Mouse (Mus musculus) lung, embryonic 14.5 days (tissue): Measurements from ENCODE around the gene Rtl8a. TPM values are rescaled to one million over a fixed set of nuclear protein-coding genes. Genes with fewer than 3 reads are reported as not detected.
"Not testable (repeated sequence)": the region's sequence is repeated elsewhere in the genome, so short reads cannot be mapped to it uniquely, and the experiment has no call there.

ENCODE experiments used
- ATAC-seq: fragments of 200-750 bp; cut with Nextera tagmentation; 2 replicates; pipeline ENCODE4 v1.8.0; 2017; ENCODE audit warnings: mild to moderate bottlenecking, moderate TSS enrichment, moderate library complexity; ENCODE audit not compliant: insufficient read depth
- DNase-seq: peaks from one replicate; pipeline ENCODE4 v3.0.0-alpha.2; 2015
- H3K27ac ChIP-seq: fragments of 300-500 bp; sonication (generic); 2 replicates; pipeline ENCODE4 v1.5.1; 2014; ENCODE audit warnings: low read depth, mild to moderate bottlenecking, moderate library complexity
- H3K27me3 ChIP-seq: fragments of 300-500 bp; sonication (generic); 2 replicates; pipeline ENCODE4 v1.6.1; 2014; ENCODE audit warnings: low read length, control low read depth; ENCODE audit not compliant: insufficient read depth
- H3K36me3 ChIP-seq: fragments of 300-500 bp; sonication (generic); 2 replicates; pipeline ENCODE4 v1.6.1; 2014; ENCODE audit warnings: control low read depth; ENCODE audit not compliant: insufficient read depth
- H3K4me1 ChIP-seq: fragments of 300-500 bp; sonication (generic); 2 replicates; pipeline ENCODE4 v1.6.1; 2014; ENCODE audit warnings: antibody characterized with exemption, control low read depth; ENCODE audit not compliant: insufficient read depth
- H3K4me2 ChIP-seq: fragments of 300-500 bp; sonication (generic); 2 replicates; pipeline ENCODE4 v1.6.1; 2014; ENCODE audit warnings: mild to moderate bottlenecking
- H3K4me3 ChIP-seq: fragments of 300-500 bp; sonication (generic); 2 replicates; pipeline ENCODE4 v1.5.1; 2014; ENCODE audit warnings: low read depth, low read length
- H3K9ac ChIP-seq: fragments of 300-500 bp; sonication (generic); 2 replicates; pipeline ENCODE4 v1.6.1; 2014
- H3K9me3 ChIP-seq: fragments of 300-500 bp; sonication (generic); 2 replicates; pipeline ENCODE4 v1.6.1; 2016; ENCODE audit warnings: low read depth, low read length, control low read depth
- CTCF ChIP-seq: IDR thresholded peaks from 2 replicates; pipeline ENCODE4 v1.5.1; 2016; ENCODE audit warnings: antibody characterized with exemption, low read depth
- WGBS: fragments of 180-500 bp; shearing (Covaris S2); extraction: QIAGEN DNeasy Blood & Tissue Kit; methylation state at CpG from one replicate; pipeline ENCODE4 v1.1.7; 2014; 5-methylcytosine and 5-hydroxymethylcytosine counted together
- polyA plus RNA-seq: library from polyadenylated mRNA; unstranded; fragments of >200 nt; fragmentation: Nextera tagmentation; extraction: Ambion mirVana; gene quantifications from 2 replicates; pipeline ENCODE4 v1.2.1, GENCODE M21; 2014

Gene Rtl8a
- 79.7 and 79.9 TPM in 2 replicates for polyA plus RNA-seq

- not testable (repeated sequence) for H3K9ac ChIP-seq, H3K4me1 ChIP-seq, H3K36me3 ChIP-seq, H3K9me3 ChIP-seq, H3K27me3 ChIP-seq
- Histone ChIP-seq H3K4me2 (peak within 1 kb of the TSS; percentile 52), H3K27ac (peak within 1 kb of the TSS; percentile 48; the same call in 1 of the 2 replicates), H3K4me3 (peak within 1 kb of the TSS; percentile 33)
- DNase-seq: peak; percentile 94
- 13% methylated on average over 11 of the region's 50 CpGs for WGBS
- ATAC-seq: peak; percentile 96
Measured at GRCm38 (mm10) chrX:53642980-53643961, at the start of gene Rtl8a. TSS of gene Rtl8a (minus strand) at chrX:53643682.

- Histone ChIP-seq H3K4me3 (no peak overlapping the region), H3K4me1 (no peaks in the 10 kb centered on the region), H3K9ac (no peak overlapping the region), H3K27ac (no peak overlapping the region), H3K27me3 (no peaks in the 10 kb centered on the region), H3K36me3 (no peaks in the 10 kb centered on the region), H3K4me2 (no peak overlapping the region), H3K9me3 (no peaks in the 10 kb centered on the region)
- DNase-seq (no peak), ATAC-seq (no peak)
- 61% methylated on average over 2 of the region's 2 CpGs for WGBS
- no peak for TF ChIP-seq CTCF
Measured at GRCm38 (mm10) chrX:53693141-53693540, 49.7 kb upstream of the Rtl8a start.

GRCm38 (mm10) chrX:53692065-53692464 lies 48.6 kb upstream of the Rtl8a start:
- DNase-seq (no peak), ATAC-seq (no peak)
- WGBS: 54% methylated on average over 2 of the region's 2 CpGs
- no peak for TF ChIP-seq CTCF
- Histone ChIP-seq H3K9me3 (no peaks in the 10 kb centered on the region), H3K36me3 (no peaks in the 10 kb centered on the region), H3K4me2 (no peak overlapping the region), H3K27me3 (no peaks in the 10 kb centered on the region), H3K27ac (no peak overlapping the region), H3K9ac (no peak overlapping the region), H3K4me1 (no peaks in the 10 kb centered on the region), H3K4me3 (no peak overlapping the region)

DNA sequence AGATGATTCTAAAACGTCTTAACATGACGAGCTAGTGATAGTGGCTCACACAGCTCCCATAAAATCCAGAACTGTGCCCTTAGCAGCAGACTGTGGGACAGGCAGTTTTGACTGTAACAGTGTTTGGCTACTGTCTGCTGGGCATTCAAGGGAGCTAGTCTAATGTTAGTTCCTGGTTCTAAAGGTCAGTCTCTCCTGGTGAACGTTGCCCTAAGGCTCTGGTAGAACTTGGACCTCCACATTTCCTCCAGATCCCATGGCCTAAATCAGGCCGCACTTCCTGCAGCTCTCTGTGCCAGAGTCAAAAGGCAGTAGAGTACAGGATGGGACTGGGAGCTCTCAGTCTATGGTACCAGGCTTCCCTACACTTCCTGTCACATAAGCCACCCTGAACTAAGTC lies 41.2 kb upstream of the Rtl8a start:
- not testable (repeated sequence) for H3K4me1 ChIP-seq, H3K4me2 ChIP-seq, ATAC-seq, H3K9ac ChIP-seq, H3K27ac ChIP-seq, H3K9me3 ChIP-seq, H3K4me3 ChIP-seq, H3K36me3 ChIP-seq, H3K27me3 ChIP-seq, DNase-seq
- WGBS: 79% methylated on average over 2 of the region's 4 CpGs

DNA sequence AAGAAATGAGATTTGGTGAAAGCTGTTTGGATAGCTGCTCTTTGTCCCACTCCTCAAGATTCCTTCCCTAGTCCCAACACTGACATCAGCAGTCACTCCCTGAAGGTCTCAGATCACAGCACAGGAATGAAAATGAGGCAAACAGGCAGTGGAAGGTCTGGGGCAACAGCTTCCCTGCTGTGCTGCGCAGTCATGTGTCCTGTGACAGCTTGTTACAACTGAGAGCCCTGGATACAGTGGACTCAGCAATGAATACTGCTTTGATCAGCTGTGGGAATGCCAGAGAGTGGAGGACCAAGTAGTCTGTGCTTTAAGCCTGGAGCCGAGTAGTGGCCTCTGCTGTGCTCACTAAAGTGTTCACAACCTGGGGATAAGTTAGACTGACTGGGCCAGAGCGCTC lies 39.2 kb upstream of the Rtl8a start:
- H3K9ac ChIP-seq, H3K4me2 ChIP-seq, ATAC-seq, H3K9me3 ChIP-seq, H3K36me3 ChIP-seq, H3K27ac ChIP-seq, DNase-seq, H3K4me3 ChIP-seq, H3K27me3 ChIP-seq, H3K4me1 ChIP-seq: not testable (repeated sequence)
- 35% methylated on average over 3 of the region's 3 CpGs for WGBS

DNA sequence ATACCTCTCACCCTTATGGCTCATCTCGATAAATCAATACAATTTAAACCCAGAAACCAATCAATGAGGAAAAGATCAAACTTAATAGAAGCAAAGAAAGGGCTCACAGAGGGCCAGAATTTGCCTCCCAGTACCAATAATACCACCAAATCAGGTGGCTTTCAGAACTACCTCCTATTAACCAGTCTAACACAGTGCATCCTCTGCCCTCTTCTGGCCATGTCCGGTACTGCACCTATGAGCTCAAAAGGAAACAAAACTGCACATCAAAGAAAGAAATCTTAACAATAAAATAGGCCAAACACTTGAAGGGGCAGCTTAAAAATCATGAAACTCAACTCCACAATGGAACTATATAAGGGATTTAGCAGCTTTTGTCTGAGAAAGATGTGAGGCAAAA lies 33.5 kb upstream of the Rtl8a start:
- peak; percentile 61 for TF ChIP-seq CTCF
- not testable (repeated sequence) for DNase-seq, H3K27ac ChIP-seq, H3K36me3 ChIP-seq, H3K9ac ChIP-seq, H3K27me3 ChIP-seq, H3K4me2 ChIP-seq, H3K4me3 ChIP-seq, ATAC-seq, H3K9me3 ChIP-seq, H3K4me1 ChIP-seq
- 0% methylated on average over 1 of the region's 2 CpGs for WGBS

DNA sequence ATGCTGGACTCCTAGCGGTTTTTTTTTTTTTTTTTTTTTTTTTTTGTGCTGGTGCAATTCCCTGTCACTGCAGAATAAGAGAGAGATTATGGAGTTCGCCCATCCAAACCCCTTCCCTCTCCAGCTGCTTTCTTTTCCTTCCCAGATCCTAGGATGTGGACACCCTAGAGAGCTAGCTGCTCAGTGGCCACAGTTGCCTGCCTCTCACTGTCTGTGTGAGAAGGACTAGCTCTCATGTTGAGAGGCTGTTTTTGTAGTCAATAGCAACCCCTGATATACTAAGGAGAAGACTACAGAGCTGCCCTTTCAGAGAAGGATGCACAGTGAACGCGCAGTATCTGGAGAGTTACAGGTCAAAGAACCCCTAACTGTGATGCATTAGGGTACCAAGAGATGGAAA lies 27.2 kb upstream of the Rtl8a start:
- H3K9ac ChIP-seq: not testable (repeated sequence)

More for the DNA sequence above, 27.2 kb upstream of the Rtl8a start:
- not testable (repeated sequence) for H3K27me3 ChIP-seq, H3K9me3 ChIP-seq, H3K36me3 ChIP-seq, DNase-seq, H3K4me1 ChIP-seq
- peak; percentile 17; the same call in 1 of the 2 replicates for ATAC-seq
- Histone ChIP-seq H3K4me2 (peak overlapping the region; percentile 51), H3K27ac (peak overlapping the region; percentile 18; the same call in 1 of the 2 replicates), H3K4me3 (peak overlapping the region; percentile 27)
- WGBS: 9% methylated on average over 3 of the region's 4 CpGs
